Comparison of ENCODE assay signal across 13 mouse cellular contexts in the genomic region with DNA sequence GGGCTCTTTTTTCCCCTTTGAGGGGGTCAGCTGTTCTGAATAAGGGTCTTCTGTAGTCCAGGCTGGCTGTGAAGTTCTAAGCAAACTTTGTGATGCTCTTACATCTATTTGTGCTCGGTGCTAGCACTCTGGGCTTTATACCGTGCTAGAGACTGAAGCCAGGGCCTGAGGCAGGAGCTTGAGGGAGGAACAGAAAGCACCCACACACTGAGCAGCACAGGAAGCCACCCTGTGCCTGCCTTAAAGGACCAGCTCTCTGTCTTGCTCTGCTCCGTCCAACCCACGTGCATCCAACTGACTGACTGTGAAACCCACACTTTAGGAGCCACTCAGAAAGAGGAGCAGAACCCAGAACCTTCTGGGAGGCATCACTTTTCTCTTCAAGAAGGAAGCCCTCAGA. TPM values are rescaled to one million over a fixed set of nuclear protein-coding genes. Genes with fewer than 3 reads are reported as not detected.
DNase-seq lines count a peak whose midpoint lies in the region; ATAC-seq lines count a peak whose summit lies in the region.
"Had no signal": no experiment of that assay in that cellular context is flagged by ENCODE, and none has a peak within 500 bp of the region (broad histone marks: within the 10 kb centered on the region; RNA-seq: fewer than 3 reads in every experiment).

No protein-coding gene starts in this region.

- peaks cover under 1% of the 10 kb centered on the region; the same call in 1 of the 2 replicates for H3K36me3 ChIP-seq in kidney, embryonic 15.5 days
- H3K36me3 ChIP-seq in embryonic facial prominence, embryonic 14.5 days (ENCODE audit: control insufficient read depth, insufficient read depth, low read length): no peaks in the 10 kb centered on the region
- H3K36me3 ChIP-seq in hindbrain, embryonic 15.5 days: no peaks in the 10 kb centered on the region

- no peak overlapping the region for H3K4me2 ChIP-seq in kidney, embryonic 15.5 days
- no peak overlapping the region for H3K4me2 ChIP-seq in embryonic facial prominence, embryonic 14.5 days (ENCODE audit: low read depth, low read length)
- H3K4me2 ChIP-seq in hindbrain, embryonic 15.5 days: no peak overlapping the region
- H3K4me2 ChIP-seq: liver, embryonic 11.5 days had no signal

- H3K9me3 ChIP-seq in kidney, embryonic 15.5 days (replicated peaks): no peaks in the 10 kb centered on the region
- H3K9me3 ChIP-seq in embryonic facial prominence, embryonic 14.5 days (ENCODE audit: control insufficient read depth, low read length): no peaks in the 10 kb centered on the region
- H3K9me3 ChIP-seq in hindbrain, embryonic 15.5 days: no peaks in the 10 kb centered on the region

- H3K27ac ChIP-seq in kidney, embryonic 15.5 days: no peak overlapping the region
- no peak overlapping the region for H3K27ac ChIP-seq in embryonic facial prominence, embryonic 14.5 days (replicated peaks; ENCODE audit: low read depth, low read length)
- 0 out of 2 replicates have a peak overlapping the region, but pooled peaks have one; percentile 56 for H3K27ac ChIP-seq in hindbrain, embryonic 15.5 days (replicated peaks)
- H3K27ac ChIP-seq: heart, adult 2 months had no signal

- H3K4me3 ChIP-seq in kidney, embryonic 15.5 days (replicated peaks): no peak overlapping the region
- H3K4me3 ChIP-seq in embryonic facial prominence, embryonic 14.5 days (ENCODE audit: low read depth, low read length): no peak overlapping the region
- no peak overlapping the region for H3K4me3 ChIP-seq in hindbrain, embryonic 15.5 days
- H3K4me3 ChIP-seq: heart, adult 2 months; megakaryocyte, embryonic 14.5 days had no signal

- H3K27me3 ChIP-seq in kidney, embryonic 15.5 days: no peaks in the 10 kb centered on the region
- no peaks in the 10 kb centered on the region for H3K27me3 ChIP-seq in embryonic facial prominence, embryonic 14.5 days (replicated peaks; ENCODE audit: control insufficient read depth, insufficient read depth, low read length)
- no peaks in the 10 kb centered on the region for H3K27me3 ChIP-seq in hindbrain, embryonic 15.5 days
- H3K27me3 ChIP-seq: CH12.LX had no signal

- WGBS in kidney, embryonic 15.5 days: 72% methylated on average over 4 of the region's 4 CpGs
- 74% methylated on average over 4 of the region's 4 CpGs for WGBS in embryonic facial prominence, embryonic 14.5 days
- 80% methylated on average over 4 of the region's 4 CpGs for WGBS in hindbrain, embryonic 15.5 days

- peak; percentile 19 for ATAC-seq in kidney, embryonic 15.5 days (replicated peaks; ENCODE audit: low FRiP score)
- no peak for ATAC-seq in embryonic facial prominence, embryonic 14.5 days (ENCODE audit: low read depth)
- ATAC-seq in hindbrain, embryonic 15.5 days (ENCODE audit: low FRiP score, low read depth): no peak

- peaks cover 11% of the 10 kb centered on the region for H3K4me1 ChIP-seq in kidney, embryonic 15.5 days
- H3K4me1 ChIP-seq in embryonic facial prominence, embryonic 14.5 days (ENCODE audit: control insufficient read depth, insufficient read depth, low read length): no peaks in the 10 kb centered on the region
- peaks cover 5% of the 10 kb centered on the region; the same call in 1 of the 2 replicates for H3K4me1 ChIP-seq in hindbrain, embryonic 15.5 days (replicated peaks)

- no peak overlapping the region; the same call in 1 of the 2 replicates for H3K9ac ChIP-seq in kidney, embryonic 15.5 days
- 0 out of 2 replicates have a peak overlapping the region, but pooled peaks have one; percentile 52 for H3K9ac ChIP-seq in embryonic facial prominence, embryonic 14.5 days (ENCODE audit: low read depth, low read length)
- H3K9ac ChIP-seq in hindbrain, embryonic 15.5 days: no peak overlapping the region

- no peak for DNase-seq in kidney, postnatal 25 days
- no peak for DNase-seq in embryonic facial prominence, embryonic 14.5 days (ENCODE audit: low spot score)
- DNase-seq in naive thymus-derived CD4-positive, alpha-beta T cell, adult 2 months (ENCODE audit: low read depth): peak; percentile 6
- no peak for DNase-seq in embryo, embryonic 10 days (ENCODE audit: low spot score)
- DNase-seq in urinary bladder, postnatal 14 days (ENCODE audit: low spot score): no peak
- DNase-seq in right cerebral cortex, postnatal 4 days: no peak
- DNase-seq: cerebellum, postnatal 25 days; heart, adult 2 months had no signal

RNA-seq across cellular contexts. Expression of a gene that starts 0.9 kb away (rescaled TPM):
- polyA plus RNA-seq in kidney, embryonic 15.5 days (2015; fragmentation: Nextera tagmentation; extraction: Ambion mirVana): 25.5 and 26.8 TPM in 2 replicates
- polyA plus RNA-seq in embryonic facial prominence, embryonic 14.5 days (2014; fragmentation: Nextera tagmentation; extraction: Ambion mirVana): 9.4 and 11.1 TPM in 2 replicates
- polyA plus RNA-seq in hindbrain, embryonic 15.5 days (2015; fragmentation: Nextera tagmentation; extraction: Ambion mirVana): 3.5 and 3.6 TPM in 2 replicates

RNA-seq across cellular contexts. Expression of a gene that starts 27.3 kb away (rescaled TPM):
- 2.5 and 6.3 TPM in 2 replicates for polyA plus RNA-seq in kidney, embryonic 15.5 days (2015; fragmentation: Nextera tagmentation; extraction: Ambion mirVana)
- 3.3 and 4.2 TPM in 2 replicates for polyA plus RNA-seq in embryonic facial prominence, embryonic 14.5 days (2014; fragmentation: Nextera tagmentation; extraction: Ambion mirVana)
- polyA plus RNA-seq in hindbrain, embryonic 15.5 days (2015; fragmentation: Nextera tagmentation; extraction: Ambion mirVana): 1.9 and 2.0 TPM in 2 replicates
